Mouse (Mus musculus) heart, adult 18-20 months (tissue): ENCODE measurements at regions not wholly inside any gene's neighbourhood (a gene's known extent, or its start where the extent isn't known, plus 50 kb on each side); places are given as distances from the start of the nearest gene placed in this dataset.

ENCODE experiments used
- DNase-seq, 2 experiments: peaks; one replicate each; pipeline ENCODE4 v3.0.0; 2021 to 2022; ENCODE audit warnings: mixed read lengths in 1 of 2
- microRNA-seq, 2 experiments: library from miRNA; unstranded; fragments of <30 nt; microRNA quantifications; one replicate each; pipeline ENCODE4 v1.2.0; 2022

GRCm38 (mm10) chr5:50125676-50126075, 66.9 kb upstream of the Adgra3 start:
- no peak for DNase-seq

DNA sequence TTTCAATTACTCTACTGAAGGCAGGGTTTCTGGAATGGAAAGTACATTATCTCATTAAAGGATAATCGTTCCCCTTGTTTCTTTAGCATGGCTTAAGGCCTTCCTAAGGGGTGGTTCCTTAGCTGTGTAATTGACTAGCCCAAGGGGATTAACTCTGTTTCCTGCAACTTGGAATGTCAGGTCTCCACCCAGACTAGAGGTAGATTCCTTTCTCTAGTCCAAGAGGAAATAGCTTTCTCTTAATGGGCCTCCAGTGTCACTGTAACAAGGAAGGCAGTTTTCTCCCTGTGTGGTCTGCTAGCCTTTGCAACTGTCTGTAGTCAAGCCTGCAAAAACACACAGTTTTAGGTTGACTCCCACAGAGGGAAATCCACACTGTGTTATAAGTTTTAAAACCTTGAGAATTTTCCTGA, 64.0 kb upstream of the Adgra3 start:
- peak in 1 of 2 experiments; percentile 33 for DNase-seq

DNA sequence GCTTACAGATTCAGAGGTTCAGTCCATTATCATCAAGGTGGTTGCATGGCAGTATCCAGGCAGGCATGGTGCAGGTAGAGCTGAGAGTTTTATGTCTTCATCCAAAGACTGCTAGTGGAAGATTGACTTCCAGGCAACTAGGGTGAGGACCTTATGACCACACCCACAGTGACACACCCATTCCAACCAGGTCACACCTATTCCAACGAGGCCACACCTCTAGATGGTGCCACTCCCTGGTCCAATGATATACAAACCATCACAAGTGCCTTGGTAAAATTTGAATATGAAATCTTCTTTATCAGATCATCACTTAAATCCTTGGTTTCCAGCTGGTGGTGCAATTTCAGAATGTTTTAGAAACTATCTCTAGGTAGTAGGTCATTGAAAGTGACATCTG, 61.1 kb upstream of the Adgra3 start:
- DNase-seq, result no peak

Small RNA genes lying in the stretch of these regions (microRNA-seq; reads per million reads assigned to microRNA genes)
- gene Mir8117, result 0 reads per million in 2 experiments
